Mouse (Mus musculus) midbrain, embryonic 13.5 days (tissue): Measurements from ENCODE around the gene Dusp28. TPM values are rescaled to one million over a fixed set of nuclear protein-coding genes. Genes with fewer than 3 reads are reported as not detected.

ENCODE experiments used
- ATAC-seq: fragments of 200-750 bp; cut with Nextera tagmentation; 2 replicates; pipeline ENCODE4 v1.8.0; 2017; ENCODE audit warnings: mild to moderate bottlenecking, moderate TSS enrichment, moderate library complexity
- H3K27ac ChIP-seq: fragments of 300-500 bp; sonication (generic); 2 replicates; pipeline ENCODE4 v1.5.1; 2015; ENCODE audit warnings: inconsistent platforms, mild to moderate bottlenecking, moderate library complexity
- H3K27me3 ChIP-seq: fragments of 300-500 bp; sonication (generic); 2 replicates; pipeline ENCODE4 v1.6.1; 2015; ENCODE audit warnings: mild to moderate bottlenecking, inconsistent platforms
- H3K36me3 ChIP-seq: fragments of 300-500 bp; sonication (generic); 2 replicates; pipeline ENCODE4 v1.6.1; 2015; ENCODE audit warnings: mild to moderate bottlenecking, inconsistent platforms
- H3K4me1 ChIP-seq: fragments of 300-500 bp; sonication (generic); replicated peaks from 2 replicates; pipeline ENCODE4 v1.6.1; 2015; ENCODE audit warnings: inconsistent platforms
- H3K4me2 ChIP-seq: fragments of 300-500 bp; sonication (generic); replicated peaks from 2 replicates; pipeline ENCODE4 v1.6.1; 2015; ENCODE audit warnings: moderate library complexity, mild to moderate bottlenecking, inconsistent platforms
- H3K4me3 ChIP-seq: fragments of 300-500 bp; sonication (generic); replicated peaks from 2 replicates; pipeline ENCODE4 v1.5.1; 2015; ENCODE audit warnings: mild to moderate bottlenecking, inconsistent platforms
- H3K9ac ChIP-seq: fragments of 300-500 bp; sonication (generic); replicated peaks from 2 replicates; pipeline ENCODE4 v1.6.1; 2015; ENCODE audit warnings: mild to moderate bottlenecking, inconsistent platforms
- H3K9me3 ChIP-seq: fragments of 300-500 bp; sonication (generic); 2 replicates; pipeline ENCODE4 v1.6.1; 2016; ENCODE audit warnings: mild to moderate bottlenecking, inconsistent platforms
- WGBS: fragments of 180-500 bp; shearing (Covaris S2); methylation state at CpG from one replicate; pipeline ENCODE4 v1.1.7; 2015; 5-methylcytosine and 5-hydroxymethylcytosine counted together
- polyA plus RNA-seq: library from polyadenylated mRNA; unstranded; fragments of >200 nt; fragmentation: Nextera tagmentation; extraction: Ambion mirVana; gene quantifications from 2 replicates; pipeline ENCODE4 v1.2.1, GENCODE M21; 2015

Dusp28 gene
- 15.7 and 16.3 TPM in 2 replicates for polyA plus RNA-seq

DNA sequence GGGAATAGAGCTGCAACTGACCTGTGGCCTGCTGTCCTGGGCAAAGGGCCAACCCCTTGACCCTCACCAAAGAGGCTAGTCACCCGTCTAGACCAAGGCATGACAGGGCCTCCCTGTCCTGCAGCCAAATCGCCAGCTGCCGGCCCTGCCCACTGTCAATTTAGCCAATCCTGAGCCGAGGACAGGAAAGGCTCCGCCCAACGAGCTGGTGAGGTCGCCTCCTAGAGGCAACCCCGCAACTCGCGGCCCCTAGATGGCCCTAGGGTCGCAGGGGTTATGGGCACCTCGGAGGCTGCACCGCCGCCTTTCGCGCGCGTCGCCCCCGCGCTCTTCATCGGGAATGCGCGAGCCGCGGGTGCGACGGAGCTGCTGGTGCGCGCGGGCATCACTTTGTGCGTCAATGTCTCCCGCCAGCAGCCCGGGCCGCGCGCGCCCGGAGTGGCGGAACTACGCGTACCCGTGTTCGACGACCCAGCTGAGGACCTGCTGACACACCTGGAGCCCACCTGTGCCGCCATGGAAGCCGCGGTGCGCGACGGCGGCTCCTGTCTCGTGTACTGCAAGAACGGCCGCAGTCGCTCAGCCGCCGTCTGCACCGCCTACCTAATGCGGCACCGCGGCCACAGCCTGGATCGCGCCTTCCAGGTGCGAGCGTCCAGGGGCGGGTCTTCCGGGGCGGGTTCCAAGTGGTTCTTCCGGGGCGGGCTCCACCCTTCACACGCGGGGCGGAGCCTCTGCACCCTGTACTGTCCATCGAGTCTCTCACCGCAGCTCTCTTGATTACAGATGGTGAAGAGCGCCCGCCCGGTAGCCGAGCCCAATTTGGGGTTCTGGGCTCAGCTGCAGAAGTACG, at the start of gene Dusp28:
Gene Dusp28 (plus strand): TSS at position 203 of the 853 bp plus-strand sequence.
- peaks cover 46% of the 10 kb centered on the region for H3K4me1 ChIP-seq
- H3K9me3 ChIP-seq = no peaks in the 10 kb centered on the region
- H3K27ac ChIP-seq = peak within 1 kb of the TSS; percentile 91
- peaks cover 15% of the 10 kb centered on the region for H3K27me3 ChIP-seq
- H3K4me2 ChIP-seq = peak within 1 kb of the TSS; percentile 66
- ATAC-seq = peak; percentile 88
- under 1% methylated on average over 81 of the region's 81 CpGs for WGBS
- peak within 1 kb of the TSS; percentile 75 for H3K9ac ChIP-seq
- H3K4me3 ChIP-seq = peak within 1 kb of the TSS; percentile 70
- H3K36me3 ChIP-seq = no peaks in the 10 kb centered on the region

DNA sequence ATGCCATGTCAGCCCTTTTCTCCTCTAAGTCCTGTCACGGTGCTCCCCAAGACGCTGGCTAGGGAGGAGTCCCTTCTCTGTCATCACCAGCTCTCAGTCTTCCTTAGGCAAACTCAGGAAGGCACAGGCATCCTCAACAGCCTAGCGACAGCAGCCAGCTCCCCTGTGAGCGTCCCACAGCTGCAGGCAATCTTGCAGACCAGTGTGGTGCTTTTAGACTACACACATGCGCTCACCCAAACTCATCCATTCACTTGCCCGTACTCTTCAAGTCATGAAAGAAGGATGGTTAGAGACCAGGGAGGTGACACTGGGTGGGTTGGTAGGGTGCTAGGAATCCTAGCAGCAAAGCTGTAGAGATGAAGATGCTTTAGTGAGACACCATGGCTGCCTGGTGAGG, 45.3 kb upstream of the Dusp28 start:
- Histone ChIP-seq H3K9me3 (no peaks in the 10 kb centered on the region), H3K4me2 (no peak overlapping the region), H3K4me1 (peaks cover 7% of the 10 kb centered on the region), H3K9ac (no peak overlapping the region), H3K27me3 (no peaks in the 10 kb centered on the region), H3K27ac (peak overlapping the region; percentile 37; the same call in 1 of the 2 replicates), H3K4me3 (no peak overlapping the region), H3K36me3 (peaks cover 43% of the 10 kb centered on the region)
- ATAC-seq = no peak
- whole genome bisulfite sequencing = 81% methylated on average over 6 of the region's 6 CpGs

DNA sequence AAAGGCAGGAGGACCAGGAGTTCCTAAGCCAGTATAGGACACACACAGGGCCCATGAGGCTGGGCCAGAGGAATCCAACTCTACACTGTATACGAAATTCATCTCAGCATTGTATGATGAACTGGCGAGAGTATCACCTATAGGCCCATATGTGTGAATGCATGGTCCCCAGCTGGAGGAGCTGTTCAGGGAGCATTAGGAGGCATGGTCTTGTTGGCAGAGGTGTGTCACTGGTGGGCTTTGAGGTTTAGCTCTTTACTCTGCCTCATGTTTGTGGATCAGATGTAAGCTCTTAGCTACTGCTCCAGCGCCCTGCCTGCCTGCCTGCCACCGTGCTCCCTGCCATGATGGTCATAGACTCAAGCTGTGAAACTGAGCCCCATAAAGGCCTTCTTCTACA, 43.5 kb upstream of the Dusp28 start:
- no peak overlapping the region for H3K4me2 ChIP-seq
- peaks cover 25% of the 10 kb centered on the region for H3K36me3 ChIP-seq
- peaks cover 7% of the 10 kb centered on the region for H3K4me1 ChIP-seq
- H3K4me3 ChIP-seq = no peak overlapping the region
- WGBS = 85% methylated on average over 4 of the region's 4 CpGs
- H3K9ac ChIP-seq = no peak overlapping the region
- ATAC-seq = no peak
- no peak overlapping the region for H3K27ac ChIP-seq
- H3K9me3 ChIP-seq = no peaks in the 10 kb centered on the region
- no peaks in the 10 kb centered on the region for H3K27me3 ChIP-seq

DNA sequence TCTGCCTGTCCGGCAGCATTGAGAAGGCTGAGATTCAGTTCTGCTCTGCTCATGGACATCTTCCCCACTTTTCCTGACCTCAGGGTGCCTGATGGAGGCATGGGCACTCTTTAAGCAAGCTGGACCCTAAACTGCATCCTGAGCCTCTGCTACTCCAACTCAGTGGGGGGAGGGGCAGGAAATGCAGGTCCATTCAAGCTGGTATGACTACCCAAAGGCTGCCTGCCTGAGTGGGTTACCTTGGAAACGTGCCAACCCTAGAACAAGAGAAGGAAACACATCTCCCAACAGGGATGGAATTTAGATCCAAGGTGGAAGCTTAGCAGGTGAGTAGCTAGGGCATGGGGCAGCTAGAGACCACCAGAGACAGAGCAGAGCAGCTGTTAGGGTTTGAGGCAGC, 40.6 kb upstream of the Dusp28 start:
- peaks cover 7% of the 10 kb centered on the region for H3K4me1 ChIP-seq
- no peak overlapping the region for H3K4me2 ChIP-seq
- WGBS = 67% methylated on average over 2 of the region's 2 CpGs
- H3K4me3 ChIP-seq = no peak overlapping the region
- no peaks in the 10 kb centered on the region for H3K36me3 ChIP-seq
- no peaks in the 10 kb centered on the region for H3K9me3 ChIP-seq
- no peaks in the 10 kb centered on the region for H3K27me3 ChIP-seq
- H3K27ac ChIP-seq = no peak overlapping the region
- no peak for ATAC-seq
- H3K9ac ChIP-seq = no peak overlapping the region

DNA sequence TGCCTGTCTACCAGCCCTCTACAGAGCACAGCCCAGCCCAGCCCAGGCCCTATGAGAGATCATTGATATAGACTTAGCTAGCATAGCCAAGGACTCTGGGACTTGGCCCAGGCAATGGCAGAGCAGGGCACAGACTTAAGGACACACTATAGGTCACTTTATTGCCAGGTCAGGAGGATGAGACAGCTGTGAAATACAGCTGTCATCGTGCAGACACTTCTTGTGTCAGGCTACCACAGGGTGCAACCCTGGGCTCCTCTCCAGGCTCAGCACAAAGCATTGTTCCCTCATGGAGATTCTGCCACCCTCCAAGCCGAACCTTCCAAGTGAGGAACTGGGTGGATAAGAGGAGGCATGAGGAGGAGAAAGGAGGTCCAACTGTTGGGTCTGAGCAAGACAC, 36.8 kb upstream of the Dusp28 start:
- Histone ChIP-seq H3K36me3 (no peaks in the 10 kb centered on the region), H3K4me1 (peaks cover 7% of the 10 kb centered on the region), H3K27me3 (no peaks in the 10 kb centered on the region), H3K9ac (no peak overlapping the region), H3K27ac (no peak overlapping the region), H3K4me2 (no peak overlapping the region), H3K9me3 (no peaks in the 10 kb centered on the region), H3K4me3 (no peak overlapping the region)
- no peak for ATAC-seq
- WGBS = 82% methylated on average over 2 of the region's 2 CpGs

DNA sequence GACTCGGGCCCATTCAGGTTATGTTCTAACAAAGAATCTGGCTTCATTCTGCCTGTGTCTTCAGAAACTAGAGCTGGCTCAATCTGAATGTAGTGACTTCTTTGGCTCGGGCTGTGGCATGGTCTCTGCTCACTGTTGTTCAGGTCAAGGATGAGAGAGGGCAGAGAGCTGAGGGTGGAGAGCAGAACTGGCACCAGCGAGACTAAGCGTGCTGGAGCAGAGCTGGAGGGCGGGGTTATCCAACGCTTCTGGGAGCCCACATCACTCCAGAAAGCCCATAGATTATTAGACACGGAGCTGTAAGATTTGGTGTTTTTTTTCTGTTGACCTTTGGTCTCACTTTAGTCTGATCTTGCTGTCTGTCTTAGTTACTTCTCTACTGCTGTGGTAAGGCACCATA, 34.1 kb upstream of the Dusp28 start:
- Histone ChIP-seq H3K4me1 (no peaks in the 10 kb centered on the region), H3K27ac (no peak overlapping the region), H3K9ac (no peak overlapping the region), H3K4me2 (no peak overlapping the region), H3K9me3 (no peaks in the 10 kb centered on the region), H3K27me3 (no peaks in the 10 kb centered on the region), H3K4me3 (no peak overlapping the region), H3K36me3 (no peaks in the 10 kb centered on the region)
- no peak for ATAC-seq
- 92% methylated on average over 7 of the region's 7 CpGs for WGBS

DNA sequence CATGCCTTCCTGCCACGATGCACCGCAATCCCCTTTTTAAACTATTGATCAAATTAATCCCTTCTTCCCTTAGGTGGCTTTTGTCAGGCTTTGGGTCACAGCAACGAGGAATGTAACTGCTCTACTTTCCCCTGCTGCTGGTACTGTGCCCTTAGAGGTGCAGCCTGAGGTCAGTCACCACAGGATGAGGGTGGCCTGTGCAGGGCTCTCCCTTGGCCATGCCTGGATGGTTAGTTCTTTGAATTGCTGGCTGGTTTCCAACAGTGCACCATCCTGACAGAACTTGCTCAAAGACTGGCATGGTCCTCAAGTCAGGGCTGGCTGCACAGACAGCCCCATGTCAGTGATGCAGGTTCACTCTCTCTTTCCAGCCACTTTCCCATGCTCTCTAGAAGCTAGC, 32.8 kb upstream of the Dusp28 start:
- Histone ChIP-seq H3K9ac (no peak overlapping the region), H3K4me3 (no peak overlapping the region), H3K27me3 (no peaks in the 10 kb centered on the region), H3K4me1 (no peaks in the 10 kb centered on the region), H3K4me2 (no peak overlapping the region), H3K9me3 (no peaks in the 10 kb centered on the region), H3K36me3 (no peaks in the 10 kb centered on the region), H3K27ac (no peak overlapping the region)
- no peak for ATAC-seq
- WGBS = 60% methylated on average over 3 of the region's 3 CpGs

DNA sequence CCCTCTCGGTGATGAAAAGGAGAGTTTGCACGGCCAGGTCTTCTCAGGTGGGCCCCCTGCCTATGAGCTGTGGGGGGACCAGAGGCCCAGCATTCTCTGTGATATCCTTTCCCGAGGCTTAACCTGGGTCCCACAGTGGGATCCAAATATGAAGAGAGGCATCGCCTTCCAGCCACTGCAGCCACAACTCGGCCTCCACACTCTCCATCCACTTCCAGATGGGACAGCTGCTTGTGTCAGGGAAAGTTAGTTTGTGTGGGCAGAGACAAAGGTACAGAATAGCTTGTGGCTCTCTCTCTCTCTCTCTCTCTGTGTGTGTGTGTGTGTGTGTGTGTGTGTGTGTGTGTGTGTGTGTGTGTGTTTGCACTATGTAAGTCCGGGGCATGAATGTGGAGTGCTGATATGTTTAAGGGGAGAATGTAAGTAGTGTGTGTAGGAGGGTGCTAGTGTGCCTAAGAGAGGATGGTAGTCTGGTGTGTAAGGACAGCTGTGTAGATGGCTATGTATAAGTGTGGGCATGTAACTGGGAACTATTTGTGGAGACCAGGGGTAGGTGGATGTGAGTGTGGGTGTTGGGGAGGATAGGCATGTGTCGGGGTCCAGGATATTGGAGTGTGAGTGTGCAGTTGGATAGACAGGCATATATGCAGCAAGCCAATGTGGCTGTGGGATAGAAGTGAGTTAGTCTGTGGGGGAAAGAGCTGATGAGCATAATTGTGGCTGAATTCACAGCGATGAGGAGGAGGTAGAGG, 31.2 kb upstream of the Dusp28 start:
- H3K36me3 ChIP-seq = no peaks in the 10 kb centered on the region
- no peak overlapping the region for H3K9ac ChIP-seq
- H3K9me3 ChIP-seq = no peaks in the 10 kb centered on the region
- H3K27ac ChIP-seq = no peak overlapping the region
- H3K4me3 ChIP-seq = no peak overlapping the region
- ATAC-seq = no peak
- H3K4me2 ChIP-seq = no peak overlapping the region
- WGBS = 89% methylated on average over 8 of the region's 8 CpGs
- no peaks in the 10 kb centered on the region for H3K4me1 ChIP-seq
- H3K27me3 ChIP-seq = no peaks in the 10 kb centered on the region

DNA sequence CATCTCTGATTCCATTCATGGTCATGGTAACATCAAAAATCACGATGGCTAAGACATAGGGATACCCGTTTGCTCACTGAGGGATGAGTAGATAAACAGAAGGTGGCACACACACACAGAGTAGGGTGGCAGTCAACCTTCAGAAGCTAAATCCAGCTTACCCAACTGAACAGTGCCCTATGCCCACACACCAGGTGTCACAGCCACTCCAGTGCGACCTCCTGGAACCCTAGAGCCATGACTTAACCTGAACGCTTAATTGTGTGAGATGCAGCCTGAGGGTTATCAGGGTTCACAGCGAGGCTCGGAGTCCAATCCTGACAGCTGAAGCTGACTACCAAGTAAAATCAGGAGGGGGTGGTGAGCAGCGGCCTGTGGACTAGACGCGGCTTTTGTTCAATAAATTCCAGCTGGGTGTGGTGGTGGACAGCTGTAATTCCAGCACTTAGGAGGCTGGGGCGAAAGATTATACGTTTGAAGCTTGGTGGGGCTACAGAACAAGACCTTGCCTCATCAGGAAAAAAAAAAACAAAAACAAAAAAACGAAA, 29.3 kb upstream of the Dusp28 start:
- Histone ChIP-seq H3K9ac (no peak overlapping the region), H3K9me3 (no peaks in the 10 kb centered on the region), H3K27me3 (no peaks in the 10 kb centered on the region), H3K4me3 (no peak overlapping the region), H3K27ac (no peak overlapping the region), H3K4me1 (no peaks in the 10 kb centered on the region), H3K36me3 (no peaks in the 10 kb centered on the region), H3K4me2 (no peak overlapping the region)
- no peak for ATAC-seq
- WGBS = 67% methylated on average over 12 of the region's 12 CpGs

DNA sequence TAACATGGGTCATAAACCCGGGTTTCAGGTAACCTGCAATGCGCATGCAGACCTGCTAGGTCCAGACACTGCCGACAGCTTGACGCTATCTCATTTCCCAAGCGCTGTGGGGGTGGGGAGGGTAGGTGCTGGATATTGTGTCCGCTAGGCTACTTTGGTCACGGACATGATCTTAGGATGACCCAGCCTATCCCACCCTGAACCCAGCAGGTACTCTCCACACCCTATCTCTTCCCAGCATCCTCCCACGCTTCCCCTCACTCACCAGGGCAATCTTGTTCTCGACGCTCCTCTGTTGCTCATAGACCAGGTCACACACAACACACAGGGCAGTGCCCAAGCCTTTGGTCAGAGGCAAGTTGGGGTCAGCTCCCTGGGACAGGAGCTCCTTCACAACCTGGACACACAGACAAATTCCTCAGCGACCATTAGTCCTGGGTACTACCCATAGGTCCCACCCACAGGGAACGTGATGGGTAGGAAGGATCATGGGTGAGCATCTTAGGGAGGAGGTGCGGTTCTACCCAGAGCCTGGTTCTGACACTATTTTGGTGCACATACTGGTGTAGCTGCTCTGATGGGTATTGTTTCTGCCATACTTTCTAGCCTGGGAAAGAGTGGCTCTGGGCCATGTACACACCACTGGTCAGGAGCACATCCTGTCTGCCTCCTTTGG, 28.6 kb upstream of the Dusp28 start:
- Histone ChIP-seq H3K36me3 (no peaks in the 10 kb centered on the region), H3K27me3 (no peaks in the 10 kb centered on the region), H3K4me2 (no peak overlapping the region), H3K9me3 (no peaks in the 10 kb centered on the region), H3K4me3 (no peak overlapping the region), H3K9ac (no peak overlapping the region), H3K27ac (no peak overlapping the region), H3K4me1 (no peaks in the 10 kb centered on the region)
- WGBS = 87% methylated on average over 13 of the region's 13 CpGs
- ATAC-seq = no peak

DNA sequence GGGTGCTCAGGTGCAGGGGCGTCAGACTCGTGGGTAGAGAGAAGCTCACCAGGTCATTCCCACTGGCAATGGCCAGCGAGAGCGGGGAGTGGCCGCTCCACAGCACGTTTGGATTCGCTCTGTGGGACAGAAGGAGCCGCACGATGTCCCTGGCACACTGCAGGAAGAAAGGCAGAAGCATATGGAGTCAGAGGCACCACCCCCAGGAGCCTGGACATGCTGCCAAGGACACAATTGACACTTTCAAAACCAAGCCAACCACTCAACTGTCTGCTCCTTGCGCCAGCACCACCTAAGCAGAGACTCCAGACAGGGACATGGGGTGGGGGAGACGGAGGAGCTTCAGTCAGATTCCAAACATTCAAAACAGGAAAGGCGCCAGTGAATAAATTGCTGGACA, 27.5 kb upstream of the Dusp28 start:
- no peaks in the 10 kb centered on the region for H3K36me3 ChIP-seq
- no peak overlapping the region for H3K9ac ChIP-seq
- ATAC-seq = no peak
- no peaks in the 10 kb centered on the region for H3K4me1 ChIP-seq
- H3K9me3 ChIP-seq = no peaks in the 10 kb centered on the region
- WGBS = 88% methylated on average over 12 of the region's 12 CpGs
- no peak overlapping the region for H3K4me2 ChIP-seq
- no peaks in the 10 kb centered on the region for H3K27me3 ChIP-seq
- no peak overlapping the region for H3K27ac ChIP-seq
- no peak overlapping the region for H3K4me3 ChIP-seq

DNA sequence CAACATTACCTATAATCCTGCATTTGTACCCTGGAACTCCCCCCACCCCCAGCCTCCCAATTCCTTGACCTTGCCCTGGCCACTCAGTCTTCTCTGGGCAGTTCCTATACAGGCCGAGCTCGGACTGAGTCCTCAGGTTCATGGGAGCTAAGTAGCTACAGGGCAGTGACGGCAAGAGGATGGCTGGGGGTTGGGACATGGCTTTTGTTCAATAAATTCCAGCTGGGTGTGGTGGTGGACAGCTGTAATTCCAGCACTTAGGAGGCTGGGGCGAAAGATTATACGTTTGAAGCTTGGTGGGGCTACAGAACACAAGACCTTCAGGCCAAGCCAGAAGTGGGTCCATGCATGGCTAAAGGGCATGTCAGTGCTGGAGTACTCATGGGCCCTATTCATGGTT, 26.7 kb upstream of the Dusp28 start:
- H3K4me1 ChIP-seq = no peaks in the 10 kb centered on the region
- no peaks in the 10 kb centered on the region for H3K27me3 ChIP-seq
- H3K27ac ChIP-seq = no peak overlapping the region
- H3K4me2 ChIP-seq = no peak overlapping the region
- WGBS = 85% methylated on average over 5 of the region's 5 CpGs
- no peaks in the 10 kb centered on the region for H3K9me3 ChIP-seq
- no peak overlapping the region for H3K4me3 ChIP-seq
- H3K9ac ChIP-seq = no peak overlapping the region
- no peak for ATAC-seq
- no peaks in the 10 kb centered on the region for H3K36me3 ChIP-seq
